Mouse (Mus musculus) brain, adult 10 weeks (tissue): ENCODE results near the gene Exosc2. TPM values are rescaled to one million over a fixed set of nuclear protein-coding genes. Genes with fewer than 3 reads are reported as not detected.

ENCODE experiments used
- polyA plus RNA-seq: library from polyadenylated mRNA; stranded (reverse); fragments of 350-450 nt; fragmentation: Illumina TruSeq; extraction: RNeasy Lipid Tissue Mini Kit (QIAGEN cat#74804); gene quantifications from one replicate; pipeline ENCODE4 v1.2.3, GENCODE M21; 2015; ENCODE audit warnings: low read depth, low replicate concordance

The Exosc2 gene
- 26.9 TPM for polyA plus RNA-seq

GRCm38 (mm10) chr2:31670551-31671035 lies at the start of gene Exosc2:
Exosc2 (plus strand) TSS chr2:31670715.

DNA sequence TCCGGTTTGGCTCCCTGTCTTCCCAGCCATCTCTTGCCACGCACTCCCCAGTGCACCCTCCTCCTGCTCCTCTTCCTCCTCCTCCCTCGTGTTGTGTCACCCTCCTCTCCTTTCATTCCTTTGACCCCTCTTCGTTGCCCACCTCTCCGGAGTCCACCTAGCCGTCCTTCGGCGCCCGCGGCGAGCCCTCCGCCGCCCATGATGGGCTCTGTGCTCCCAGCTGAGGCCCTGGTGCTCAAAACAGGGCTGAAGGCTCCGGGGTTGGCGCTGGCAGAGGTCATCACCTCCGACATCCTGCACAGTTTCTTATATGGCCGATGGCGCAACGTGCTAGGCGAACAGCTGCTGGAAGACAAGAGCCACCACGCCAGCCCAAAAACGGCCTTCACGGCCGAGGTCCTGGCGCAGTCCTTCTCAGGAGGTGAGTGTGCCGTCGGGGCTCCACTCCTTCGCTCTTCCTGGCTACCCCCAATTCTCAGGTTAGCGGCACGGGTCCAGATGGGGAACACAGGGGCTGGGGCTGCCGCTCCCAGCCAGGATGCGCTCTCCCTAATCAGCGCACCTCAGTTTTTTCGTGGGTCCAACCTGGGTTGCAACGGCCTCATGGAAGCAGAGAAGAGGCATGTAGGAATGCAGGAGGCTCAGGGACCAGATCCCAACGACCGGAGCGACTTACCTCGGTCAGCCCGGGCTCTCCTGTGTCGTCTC lies 30.5 kb upstream of the Exosc2 start, which contains the start of gene Prdm12:
Prdm12 (plus strand) TSS at position 137 of the 708 bp plus-strand sequence.

GRCm38 (mm10) chr2:31688074-31688925 lies 17.8 kb downstream of the Exosc2 start, which contains the start of gene Abl1:
Abl1 (plus strand) TSS chr2:31688376.

Other genes with a start within 250 kb of the Exosc2 start
- 57.9 TPM for gene Ass1, start 200.5 kb upstream of the Exosc2 start, polyA plus RNA-seq
- 23.3 TPM for gene Fubp3, start 98.1 kb upstream of the Exosc2 start, polyA plus RNA-seq
- 0.18 TPM for gene Prdm12, start 30.7 kb upstream of the Exosc2 start, polyA plus RNA-seq
- 25.7 TPM for gene Abl1, start 17.7 kb downstream of the Exosc2 start, polyA plus RNA-seq
- gene Qrfp, start 139.9 kb downstream of the Exosc2 start, polyA plus RNA-seq: not detected
- 11.8 TPM for gene Fibcd1, start 175.3 kb downstream of the Exosc2 start, polyA plus RNA-seq
- 3.1 TPM for gene Lamc3, start 216.6 kb downstream of the Exosc2 start, polyA plus RNA-seq